Mouse (Mus musculus) heart, adult 2 months (tissue): ENCODE data around the gene Ppp1r10.
A peak's percentile ranks its signal among the peaks of the same experiment; 100 is the strongest.

ENCODE experiments used
- CTCF ChIP-seq: fragments of 200-600 bp; IDR thresholded peaks from 2 replicates; pipeline ENCODE4 v1.8.1; 2022; ENCODE audit warnings: antibody characterized with exemption, mild to moderate bottlenecking, moderate library complexity
- EP300 ChIP-seq: fragments of 200-500 bp; IDR thresholded peaks from 2 replicates; pipeline ENCODE4 v1.6.1; 2011; ENCODE audit warnings: low read depth, low read length, control low read depth; ENCODE audit not compliant: insufficient read depth
- POLR2A ChIP-seq: fragments of 200-500 bp; IDR thresholded peaks from 2 replicates; pipeline ENCODE4 v1.6.1; 2011; ENCODE audit warnings: mild to moderate bottlenecking, low read depth, low read length, control low read depth; ENCODE audit not compliant: insufficient read depth

GRCm38 (mm10) chr17:35919060-35919715 lies 3.0 kb downstream of the Ppp1r10 start:
- TF ChIP-seq CTCF (no peak), POLR2A (peak; percentile 75), EP300 (peak; percentile 87)
